ENCODE assay signal across 7 mouse cellular contexts in genomic region chr10:3367440-3367839, GRCm38 (mm10). TPM values are rescaled to one million over a fixed set of nuclear protein-coding genes. Genes with fewer than 3 reads are reported as not detected.
DNase-seq lines count a peak whose midpoint lies in the region; ATAC-seq and TF ChIP-seq lines count a peak whose summit lies in the region.

No protein-coding gene starts in this region.

- no peak for DNase-seq in liver, embryonic 11.5 days (ENCODE audit: low spot score)
- no peak for DNase-seq in liver, postnatal 0 days
- peak; percentile 4 for DNase-seq in forebrain, embryonic 14.5 days (ENCODE audit: low spot score)
- no peak for DNase-seq in gastrocnemius, postnatal 25 days

- TF ChIP-seq EP300 in liver, postnatal 0 days (IDR thresholded peaks at IDR 0.05; ENCODE audit: low read depth), result no peak

- ATAC-seq in liver, embryonic 11.5 days (replicated peaks; ENCODE audit: low FRiP score), result no peak
- no peak for ATAC-seq in liver, postnatal 0 days
- no peak for ATAC-seq in forebrain, embryonic 14.5 days
- no peak for ATAC-seq in intestine, embryonic 16.5 days
- ATAC-seq in erythroid progenitor cell, adult 5-6 weeks (replicated peaks; ENCODE audit: low FRiP score, poor library complexity, severe bottlenecking), result no peak

- H3ac ChIP-seq in myocyte (ENCODE audit: control insufficient read depth, insufficient read length), result no peak overlapping the region

- H3K9ac ChIP-seq in liver, embryonic 11.5 days (ENCODE audit: low read depth, low read length), result no peak overlapping the region
- H3K9ac ChIP-seq in liver, postnatal 0 days (replicated peaks), result no peak overlapping the region
- H3K9ac ChIP-seq in forebrain, embryonic 14.5 days (ENCODE audit: low read length), result peak overlapping the region; percentile 68
- H3K9ac ChIP-seq in intestine, embryonic 16.5 days (ENCODE audit: low read depth, low read length), result no peak overlapping the region

- no peaks in the 10 kb centered on the region for H3K4me1 ChIP-seq in liver, embryonic 11.5 days (replicated peaks; ENCODE audit: control insufficient read depth, insufficient read depth, low read length)
- H3K4me1 ChIP-seq in liver, postnatal 0 days (ENCODE audit: insufficient read depth), result 0 out of 2 replicates have a peak, but pooled peaks cover 5% of the 10 kb centered on the region
- no peaks in the 10 kb centered on the region for H3K4me1 ChIP-seq in forebrain, embryonic 14.5 days (ENCODE audit: control insufficient read depth, insufficient read depth, low read length)
- peaks cover 6% of the 10 kb centered on the region for H3K4me1 ChIP-seq in intestine, embryonic 16.5 days (ENCODE audit: control insufficient read depth, insufficient read depth, low read length)

- no peaks in the 10 kb centered on the region for H3K36me3 ChIP-seq in liver, embryonic 11.5 days (ENCODE audit: control insufficient read depth, insufficient read depth, low read length)
- no peaks in the 10 kb centered on the region for H3K36me3 ChIP-seq in liver, postnatal 0 days (replicated peaks; ENCODE audit: insufficient read depth, low read length)
- H3K36me3 ChIP-seq in forebrain, embryonic 14.5 days (ENCODE audit: control insufficient read depth, insufficient read depth, low read length), result no peaks in the 10 kb centered on the region
- no peaks in the 10 kb centered on the region for H3K36me3 ChIP-seq in intestine, embryonic 16.5 days (ENCODE audit: control insufficient read depth, insufficient read depth, low read length)
- no peaks in the 10 kb centered on the region for H3K36me3 ChIP-seq in myocyte (ENCODE audit: control insufficient read depth, insufficient read depth)

- TF ChIP-seq CTCF in liver, postnatal 0 days (IDR thresholded peaks at IDR 0.05; ENCODE audit: low read depth), result no peak

- H3K4me3 ChIP-seq in liver, embryonic 11.5 days (ENCODE audit: low read depth, low read length), result 0 out of 2 replicates have a peak overlapping the region, but pooled peaks have one; percentile 57
- no peak overlapping the region for H3K4me3 ChIP-seq in liver, postnatal 0 days (ENCODE audit: low read depth, low read length)
- H3K4me3 ChIP-seq in forebrain, embryonic 14.5 days (ENCODE audit: low read depth, low read length), result peak overlapping the region; percentile 57
- H3K4me3 ChIP-seq in intestine, embryonic 16.5 days (ENCODE audit: low read length), result peak overlapping the region; percentile 67
- peak overlapping the region; percentile 22 for H3K4me3 ChIP-seq in myocyte

- peak overlapping the region; percentile 89 for H3K4me2 ChIP-seq in liver, embryonic 11.5 days
- H3K4me2 ChIP-seq in liver, postnatal 0 days (ENCODE audit: low read depth, low read length), result no peak overlapping the region
- H3K4me2 ChIP-seq in forebrain, embryonic 14.5 days (ENCODE audit: low read length), result peak overlapping the region; percentile 83
- peak overlapping the region; percentile 93; the same call in 1 of the 2 replicates for H3K4me2 ChIP-seq in intestine, embryonic 16.5 days (ENCODE audit: low read depth, low read length)
- peak overlapping the region; percentile 42 for H3K4me2 ChIP-seq in myocyte (ENCODE audit: low read depth)

- no peaks in the 10 kb centered on the region for H3K79me2 ChIP-seq in myocyte (ENCODE audit: control insufficient read depth, insufficient read depth)

- no peaks in the 10 kb centered on the region for H3K9me3 ChIP-seq in liver, embryonic 11.5 days (ENCODE audit: control insufficient read depth, low read length)
- H3K9me3 ChIP-seq in liver, postnatal 0 days (ENCODE audit: low read length), result no peaks in the 10 kb centered on the region
- H3K9me3 ChIP-seq in forebrain, embryonic 14.5 days (replicated peaks; ENCODE audit: control insufficient read depth, low read length), result no peaks in the 10 kb centered on the region
- no peaks in the 10 kb centered on the region for H3K9me3 ChIP-seq in intestine, embryonic 16.5 days (ENCODE audit: control insufficient read depth, low read length)

- no peak for TF ChIP-seq POLR2A in myocyte (IDR thresholded peaks at IDR 0.05; ENCODE audit: insufficient read length, low read depth)

- H3K27me3 ChIP-seq in liver, embryonic 11.5 days (replicated peaks; ENCODE audit: control insufficient read depth, insufficient read depth, low read length), result peaks cover 25% of the 10 kb centered on the region
- H3K27me3 ChIP-seq in liver, postnatal 0 days (ENCODE audit: insufficient read depth, low read length), result peaks cover 32% of the 10 kb centered on the region
- no peaks in the 10 kb centered on the region for H3K27me3 ChIP-seq in forebrain, embryonic 14.5 days (replicated peaks; ENCODE audit: control insufficient read depth, insufficient read depth, low read length)
- H3K27me3 ChIP-seq in intestine, embryonic 16.5 days (replicated peaks; ENCODE audit: control insufficient read depth, insufficient read depth, low read length), result peaks cover 10% of the 10 kb centered on the region
- no peaks in the 10 kb centered on the region for H3K27me3 ChIP-seq in myocyte (ENCODE audit: control insufficient read depth, insufficient read depth, insufficient read length)

- no peak overlapping the region for H3K27ac ChIP-seq in liver, embryonic 11.5 days (ENCODE audit: low read depth, low read length)
- H3K27ac ChIP-seq in liver, postnatal 0 days (ENCODE audit: low read depth), result no peak overlapping the region
- H3K27ac ChIP-seq in forebrain, embryonic 14.5 days (ENCODE audit: low read depth, low read length), result no peak overlapping the region
- no peak overlapping the region for H3K27ac ChIP-seq in intestine, embryonic 16.5 days (ENCODE audit: low read length)

- 33% methylated on average over 11 of the region's 11 CpGs for WGBS in liver, embryonic 11.5 days
- WGBS in liver, postnatal 0 days (ENCODE audit: insufficient replicate concordance), result 26% methylated on average over 11 of the region's 11 CpGs
- 27% methylated on average over 11 of the region's 11 CpGs for WGBS in forebrain, embryonic 14.5 days
- WGBS in intestine, embryonic 16.5 days, result 30% methylated on average over 11 of the region's 11 CpGs

TF ChIP-seq in myocyte, 11 proteins besides CTCF, POLR2A, EP300 and RAD21:
- TF ChIP-seq TCF12 (IDR thresholded peaks at IDR 0.05; ENCODE audit: insufficient read depth, poor library complexity, severe bottlenecking) (no peak), MAX (IDR thresholded peaks at IDR 0.05; ENCODE audit: low read depth) (no peak), SRF (IDR thresholded peaks at IDR 0.05; ENCODE audit: control insufficient read depth, insufficient read length, low read depth) (no peak), POLR2AphosphoS2 (IDR thresholded peaks at IDR 0.05; ENCODE audit: insufficient read length, low read depth) (no peak), TCF3 (IDR thresholded peaks at IDR 0.05; ENCODE audit: insufficient read length, low read depth) (no peak), MYOD1 (IDR thresholded peaks at IDR 0.05; ENCODE audit: control insufficient read depth in 1 of 3, insufficient read length in 2 of 3, low read depth in 2 of 3) (no peak), CEBPB (IDR thresholded peaks at IDR 0.05; ENCODE audit: insufficient read depth, poor library complexity, severe bottlenecking) (no peak), USF1 (IDR thresholded peaks at IDR 0.05; ENCODE audit: low read depth) (no peak), E2F4 (IDR thresholded peaks at IDR 0.05; ENCODE audit: insufficient read depth) (no peak), REST (IDR thresholded peaks at IDR 0.05; ENCODE audit: insufficient read depth, insufficient read length) (no peak), MYOG (IDR thresholded peaks at IDR 0.05; ENCODE audit: control insufficient read depth in 1 of 3, insufficient read depth in 1 of 3, insufficient read length in 2 of 3, low read depth in 2 of 3) (no peak)

RNA-seq across cellular contexts. Expression of gene Ppp1r14c, which starts 1.6 kb away (rescaled TPM):
- polyA plus RNA-seq in liver, embryonic 11.5 days (2014; fragmentation: Nextera tagmentation; extraction: Ambion mirVana), result 1.9 and 3.1 TPM in 2 replicates
- polyA plus RNA-seq in liver, postnatal 0 days (2015; fragmentation: Nextera tagmentation; extraction: Ambion mirVana), result 0.08 and 0.36 TPM in 2 replicates
- 46.0 and 62.9 TPM in 2 replicates for polyA plus RNA-seq in forebrain, embryonic 14.5 days (2014; fragmentation: Nextera tagmentation; extraction: Ambion mirVana)
- polyA plus RNA-seq in intestine, embryonic 16.5 days (2015; fragmentation: Nextera tagmentation; extraction: Ambion mirVana), result 1.7 and 2.0 TPM in 2 replicates
- 5.0 TPM for polyA plus RNA-seq in myocyte (2012; fragmentation: generic; extraction: Trizol)
- total RNA-seq in erythroid progenitor cell, adult 5-6 weeks (2015; ENCODE audit: low replicate concordance), result not detected in 2 replicates
- not detected in 2 replicates for total RNA-seq in erythroid progenitor cell, adult 5-6 weeks (2017; ENCODE audit: low replicate concordance)
- 100 to 1,000 TPM in 1 of 2 experiments, 10 to 100 TPM in 1; 72.6 to 105 TPM for total RNA-seq in gastrocnemius, postnatal 25 days (2021)
